Mouse (Mus musculus) left cerebral cortex, postnatal 36 days (tissue): ENCODE results near the gene Opcml. TPM values are rescaled to one million over a fixed set of nuclear protein-coding genes. Genes with fewer than 3 reads are reported as not detected.

Experiments used
- DNase-seq, 2 experiments: peaks; one replicate each; pipeline ENCODE4 v3.0.0; 2021 to 2022; ENCODE audit warnings: low spot score in 2 of 2, mixed read lengths in 1 of 2
- intact Hi-C: fragments of 180-260 bp; cut with DNase I; formaldehyde crosslinking; loops from one replicate; pipeline ENCODE4 v1.15.1; 2025
- total RNA-seq, 2 experiments: library from RNA; stranded (reverse); gene quantifications; 2 replicates each; pipeline ENCODE4 v1.2.3; 2021

Opcml gene
- total RNA-seq, 2 experiments from 2014 or later = 250 to 263 TPM

DNA sequence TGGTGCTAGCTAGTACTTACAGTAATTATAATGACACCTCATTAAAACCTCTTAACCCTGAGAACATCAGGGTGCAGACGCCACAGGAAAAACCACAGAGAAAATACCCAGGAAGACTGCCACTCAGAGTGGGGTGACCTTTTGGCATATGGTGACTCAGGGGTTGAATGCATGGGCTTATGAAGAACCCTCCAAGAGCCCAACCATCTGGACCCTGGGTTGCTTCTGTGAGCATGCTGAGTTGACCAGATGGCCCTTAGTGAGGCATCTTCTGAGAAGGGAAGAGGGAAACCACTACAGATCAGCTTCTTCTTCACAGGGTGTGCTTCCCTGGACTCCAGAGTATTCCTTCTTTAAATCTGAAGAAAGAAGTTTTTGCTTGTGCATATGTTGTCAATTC, 418.1 kb downstream of the Opcml start:
- DNase-seq = no peak
- intact Hi-C loops = no loop called here

DNA sequence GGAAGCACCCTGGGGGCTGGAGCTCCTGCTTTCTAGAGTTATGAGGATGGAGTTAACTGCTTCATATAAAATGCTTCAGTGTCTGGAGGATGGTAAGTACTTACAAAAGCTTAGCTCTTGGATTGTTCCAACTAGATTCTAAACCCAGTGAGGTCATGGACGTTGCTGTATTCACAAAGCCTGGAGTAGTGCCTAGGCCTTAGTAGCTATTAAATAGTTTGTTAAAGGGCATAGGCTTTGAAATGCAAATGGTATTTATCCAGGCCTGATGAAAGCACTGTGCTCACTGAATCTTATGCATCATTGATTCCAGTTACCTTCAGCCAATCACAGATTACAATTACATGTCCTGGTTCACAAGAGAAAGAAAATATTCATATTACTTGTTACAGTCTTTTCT, 421.3 kb downstream of the Opcml start:
- intact Hi-C loops = no loop called here
- DNase-seq = no peak

DNA sequence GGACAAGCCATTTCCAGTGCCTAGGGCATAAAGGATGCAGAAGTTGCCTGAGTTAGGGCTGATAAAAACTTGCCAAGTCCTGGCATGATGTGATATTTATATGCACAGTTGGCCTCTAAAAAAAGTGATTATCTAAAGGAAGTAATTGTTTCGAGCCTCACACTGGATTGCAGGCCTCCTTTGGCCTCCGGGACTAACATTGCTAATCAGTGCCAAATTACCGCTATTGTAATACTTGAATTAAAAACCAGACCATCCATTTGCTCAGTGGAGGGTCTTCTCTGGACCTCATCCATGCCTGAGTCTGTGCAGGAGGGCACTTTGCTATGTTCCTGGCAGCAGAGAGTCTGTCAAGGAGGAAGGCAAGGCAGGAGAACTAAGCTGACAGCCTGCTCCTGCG, 423.3 kb downstream of the Opcml start:
- intact Hi-C loops = no loop called here
- no peak for DNase-seq

DNA sequence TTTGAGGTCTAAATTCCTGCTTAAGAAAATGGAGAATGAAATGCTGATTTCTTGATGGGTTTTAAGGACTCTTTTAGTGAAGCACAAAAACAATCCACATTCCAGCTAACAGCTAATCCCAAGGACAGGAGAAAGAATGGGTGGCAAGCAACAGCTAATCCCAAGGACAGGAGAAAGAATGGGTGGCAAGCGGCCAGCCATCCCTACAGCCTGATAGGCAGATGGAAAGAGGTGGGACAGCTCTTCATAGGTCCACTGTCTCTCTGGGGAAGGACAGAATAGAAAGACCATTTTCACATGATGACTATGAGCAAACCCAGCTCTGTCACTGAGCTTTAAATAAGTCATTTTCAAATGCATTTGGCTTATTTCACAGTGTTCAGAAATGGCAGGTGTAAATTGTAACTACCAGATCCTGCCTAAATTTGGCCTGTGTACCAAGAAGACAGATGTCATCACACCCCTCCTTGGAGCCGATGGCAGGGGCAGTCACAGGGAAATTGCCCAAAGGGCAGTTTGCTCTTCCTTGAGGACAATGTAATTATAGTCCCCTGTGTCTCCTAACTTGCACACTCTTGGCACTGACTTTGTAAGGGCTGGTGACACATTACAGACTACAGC, 427.6 kb downstream of the Opcml start:
- intact Hi-C loops = no loop called here
- DNase-seq = peak in 1 of 2 experiments; percentile 41

DNA sequence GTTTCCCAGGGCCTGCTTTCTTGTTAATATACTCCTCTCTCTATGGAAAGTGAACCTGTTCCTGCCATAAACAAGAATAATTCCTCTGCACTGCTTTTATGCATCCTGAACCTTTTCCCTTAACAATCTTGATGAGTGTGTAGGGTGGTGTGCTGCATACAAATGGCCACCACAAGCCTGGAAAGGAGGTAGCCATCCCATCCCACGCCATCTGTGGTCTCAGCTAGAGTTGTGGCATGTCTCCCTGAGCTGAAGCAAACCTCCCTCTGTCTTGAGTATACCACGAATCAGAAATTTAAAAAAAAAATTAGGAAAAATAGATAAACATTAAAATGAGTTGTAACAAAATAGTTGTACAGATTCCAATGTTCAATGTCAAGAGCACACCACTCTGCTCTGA, 432.2 kb downstream of the Opcml start:
- no peak for DNase-seq
- intact Hi-C loops = no loop called here

DNA sequence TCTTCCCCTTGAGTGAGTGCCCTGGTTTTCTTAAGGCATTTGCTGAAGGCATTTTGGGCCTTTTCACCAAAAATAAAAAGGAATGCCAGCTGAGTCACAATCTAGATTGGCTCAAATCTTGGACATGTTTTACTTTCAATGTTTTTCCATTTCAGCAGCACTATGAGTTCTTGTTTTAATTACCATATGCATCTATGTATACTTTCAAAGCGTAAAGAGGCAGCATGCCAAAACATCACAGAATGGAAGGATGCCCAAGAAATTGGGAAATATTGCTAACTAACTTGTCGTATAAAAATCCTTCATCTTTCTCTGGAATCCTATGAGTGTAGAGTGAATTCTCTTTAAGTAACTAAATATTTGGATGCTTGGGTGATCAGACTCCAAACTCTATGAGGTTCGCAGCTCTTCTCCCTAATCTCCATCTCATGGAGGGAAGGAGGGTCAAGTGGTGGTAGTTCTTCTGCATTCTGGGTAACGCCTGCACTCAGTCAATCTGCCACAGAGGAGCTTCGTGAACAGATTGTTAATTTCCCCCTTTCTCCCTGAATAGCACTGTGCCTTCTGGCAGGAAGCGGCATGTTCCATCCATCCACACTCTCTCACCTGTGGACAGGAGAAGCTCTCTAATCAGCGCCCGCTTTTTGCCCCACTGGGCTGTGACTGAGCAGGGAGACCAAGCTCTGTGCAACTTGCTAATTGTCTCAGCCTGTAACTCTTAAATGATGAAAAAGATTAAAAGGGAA, 435.4 kb downstream of the Opcml start:
- DNase-seq = peak; percentile 38 to 45
- intact Hi-C loops = no loop called here

DNA sequence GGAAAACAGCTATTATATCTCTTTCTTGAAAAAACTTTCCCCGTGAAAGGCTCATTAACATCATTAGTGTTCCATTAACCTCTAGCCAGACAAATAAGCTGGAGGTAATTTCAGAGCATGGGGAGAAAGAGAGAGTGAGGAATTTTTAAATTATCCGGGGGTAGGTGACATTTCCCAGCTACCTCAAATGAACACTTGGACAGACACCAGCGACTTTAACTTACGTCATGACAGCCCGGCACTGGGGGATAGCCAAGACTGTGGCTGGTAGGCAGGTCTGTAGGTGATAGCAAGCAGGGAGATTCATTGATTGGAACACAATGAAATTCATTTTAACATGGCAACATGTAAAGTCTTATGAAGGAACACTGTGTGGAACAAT, 436.0 kb downstream of the Opcml start:
- intact Hi-C loops = no loop called here
- DNase-seq = peak in 1 of 2 experiments; percentile 58

DNA sequence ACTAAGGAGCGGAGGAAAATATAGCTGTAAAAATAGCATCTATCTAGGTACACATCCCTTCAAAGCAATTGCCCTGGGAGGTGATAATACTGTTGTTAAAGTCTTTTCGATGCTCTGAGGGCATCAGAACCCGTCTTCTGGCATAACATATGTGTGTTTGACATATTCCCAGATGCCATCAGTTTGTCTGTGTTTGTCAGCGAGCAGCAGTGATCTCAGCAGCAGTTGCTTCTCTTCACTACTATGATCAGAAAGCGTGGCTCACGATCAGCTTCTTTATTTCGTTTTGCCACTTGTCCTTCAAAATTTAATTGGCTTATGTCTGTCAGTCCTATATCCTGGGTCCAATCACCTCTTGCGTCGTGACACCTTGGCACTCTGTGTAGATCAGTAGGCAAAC, 447.9 kb downstream of the Opcml start:
- intact Hi-C loops = no loop called here
- no peak for DNase-seq

DNA sequence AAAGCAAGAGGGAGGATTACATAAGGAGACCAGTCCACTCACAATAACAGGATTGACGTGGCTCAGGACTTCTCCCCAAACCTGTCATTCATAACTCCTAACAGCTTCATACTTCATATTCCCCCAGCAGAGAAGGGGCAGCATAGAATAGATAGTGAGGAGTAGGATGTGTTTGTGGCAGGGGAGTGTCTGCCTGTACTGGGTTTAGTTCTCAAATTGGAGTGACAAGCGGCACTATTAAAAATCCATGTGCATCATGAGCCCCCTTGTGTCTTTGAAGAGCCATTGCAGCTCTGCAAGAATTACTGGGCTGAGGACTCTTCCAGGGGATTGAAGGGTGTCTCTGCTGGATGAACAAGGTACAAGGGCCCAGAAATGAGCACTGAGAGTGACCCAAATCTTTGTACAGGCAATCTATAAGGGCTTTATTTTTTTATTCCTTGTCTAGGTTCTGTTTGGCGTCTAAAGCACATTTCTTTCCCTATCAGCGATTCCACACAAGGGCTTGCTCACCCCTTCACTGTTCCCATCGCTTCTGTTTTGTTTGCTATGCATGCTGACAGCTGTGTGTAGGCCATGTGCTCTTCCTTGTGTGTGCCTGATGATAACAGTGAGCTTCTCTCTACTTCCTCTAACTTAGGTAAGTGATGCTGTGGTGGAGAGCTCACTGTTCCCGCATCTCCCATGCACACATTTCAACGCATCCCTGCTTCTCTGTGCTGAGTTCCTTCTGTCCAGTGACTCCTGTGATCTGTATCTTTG, 457.3 kb downstream of the Opcml start:
- DNase-seq = peak in 1 of 2 experiments; percentile 36
- intact Hi-C loops = loop anchor here (2.0 kb wide), 1 partner anchor 837 kb away; no protein-coding TSS in a partner anchor

DNA sequence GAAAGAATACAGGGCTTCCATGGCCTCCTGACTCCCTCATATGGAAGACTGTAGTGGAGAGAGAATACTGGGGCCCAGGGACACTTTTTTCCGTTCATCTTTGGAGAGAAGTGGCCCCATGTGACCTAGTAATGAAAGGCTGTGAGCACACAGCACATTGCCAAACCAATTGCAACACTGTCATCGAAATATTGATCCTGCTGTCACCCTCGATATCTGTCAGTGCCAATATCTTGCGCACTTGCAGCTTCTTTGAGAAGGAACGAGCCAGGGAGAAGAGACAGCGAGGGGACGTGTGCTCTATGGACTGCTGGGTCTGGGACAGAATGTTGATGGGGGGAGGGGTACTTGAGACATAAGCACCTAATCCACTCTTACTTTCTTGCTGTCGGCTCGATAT, 460.8 kb downstream of the Opcml start:
- no peak for DNase-seq
- intact Hi-C loops = no loop called here

DNA sequence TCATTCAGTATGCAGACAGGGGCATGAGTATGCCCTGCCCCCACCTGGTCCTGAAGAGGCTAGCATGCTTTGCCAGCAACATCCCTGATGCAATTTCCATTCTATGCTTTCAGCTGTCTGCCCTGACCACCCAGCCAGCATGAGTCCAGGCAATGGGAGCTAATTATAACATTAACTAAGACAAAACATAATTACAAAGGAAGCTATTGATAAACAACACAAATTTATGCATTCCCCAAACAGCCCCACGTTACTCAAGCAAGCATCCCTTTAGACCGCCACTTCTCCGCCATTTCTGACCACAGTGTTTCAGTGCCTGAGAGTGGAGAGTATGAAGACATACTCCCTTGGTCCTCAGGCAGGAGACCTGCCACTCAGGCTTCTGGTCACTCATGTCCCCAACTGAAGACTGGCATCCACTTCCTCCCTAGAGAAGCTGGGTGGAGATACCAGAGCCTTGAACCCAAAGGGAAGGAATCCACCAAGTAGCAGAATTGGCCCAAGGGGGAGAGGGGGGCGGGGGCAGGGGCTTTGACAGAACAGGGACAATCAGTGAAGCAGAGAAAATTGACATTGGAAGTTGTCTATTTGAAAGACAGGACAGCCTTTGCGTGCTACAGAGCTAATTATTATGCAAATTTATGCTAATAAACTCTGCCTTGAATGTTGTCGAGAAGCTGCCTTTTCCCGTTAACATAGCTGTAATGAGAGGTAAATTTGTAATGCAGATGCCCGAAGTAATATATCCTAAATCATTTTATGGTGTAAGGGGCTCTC, 464.7 kb downstream of the Opcml start:
- intact Hi-C loops = no loop called here
- DNase-seq = no peak

DNA sequence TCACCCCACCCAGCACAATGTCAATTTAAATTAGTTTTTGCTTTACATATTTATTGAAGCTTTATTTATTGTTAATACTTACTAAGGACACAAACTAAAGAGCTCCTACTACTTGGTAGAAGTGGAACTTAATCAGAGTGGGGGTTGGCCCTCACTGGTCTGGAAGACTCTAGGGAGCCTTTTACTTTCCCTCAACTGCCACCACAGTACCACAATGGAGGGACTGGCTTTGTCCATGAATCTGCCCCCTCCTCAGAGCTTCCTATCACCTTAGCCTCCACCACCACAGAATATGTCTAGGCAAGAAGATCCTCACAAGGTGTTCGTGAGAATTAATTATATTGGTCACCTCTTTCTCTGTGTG, 465.3 kb downstream of the Opcml start:
- no peak for DNase-seq
- intact Hi-C loops = no loop called here

DNA sequence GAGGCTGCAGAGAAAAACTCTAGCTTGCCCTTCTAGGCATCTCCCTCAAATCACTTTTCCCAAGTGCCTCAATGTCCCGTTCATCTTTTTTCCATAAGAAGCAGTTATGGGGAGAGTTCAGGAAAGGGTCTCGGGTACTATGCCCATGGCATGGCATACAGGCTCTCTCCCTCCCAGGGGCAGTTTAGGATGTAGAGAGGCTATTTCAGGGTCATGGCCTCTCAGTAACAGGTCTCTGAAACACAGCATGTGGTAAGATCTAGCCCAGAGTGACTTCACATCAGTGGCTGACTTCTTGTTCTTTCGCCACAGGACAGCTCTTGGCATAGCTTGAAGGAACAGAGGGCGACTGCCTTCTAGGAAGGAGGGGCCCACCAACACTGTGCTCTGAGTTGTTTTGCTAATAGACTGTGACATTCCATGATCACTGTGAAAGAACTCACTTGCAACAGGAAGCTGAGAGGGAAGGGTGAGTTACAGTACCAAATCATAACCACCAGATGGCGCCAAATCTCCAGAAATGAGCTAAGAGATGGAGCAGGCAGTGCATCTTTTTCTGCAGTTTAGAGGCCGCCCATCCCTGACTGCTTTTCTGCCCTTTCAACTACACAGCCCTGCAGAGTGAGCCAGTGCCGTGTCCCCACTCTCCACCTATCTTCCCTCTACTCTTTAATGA, 470.6 kb downstream of the Opcml start:
- intact Hi-C loops = loop anchor here (5.0 kb wide), 4 partner anchors 66 to 1196 kb away; no protein-coding TSS in a partner anchor
- peak; percentile 67 to 78 for DNase-seq

DNA sequence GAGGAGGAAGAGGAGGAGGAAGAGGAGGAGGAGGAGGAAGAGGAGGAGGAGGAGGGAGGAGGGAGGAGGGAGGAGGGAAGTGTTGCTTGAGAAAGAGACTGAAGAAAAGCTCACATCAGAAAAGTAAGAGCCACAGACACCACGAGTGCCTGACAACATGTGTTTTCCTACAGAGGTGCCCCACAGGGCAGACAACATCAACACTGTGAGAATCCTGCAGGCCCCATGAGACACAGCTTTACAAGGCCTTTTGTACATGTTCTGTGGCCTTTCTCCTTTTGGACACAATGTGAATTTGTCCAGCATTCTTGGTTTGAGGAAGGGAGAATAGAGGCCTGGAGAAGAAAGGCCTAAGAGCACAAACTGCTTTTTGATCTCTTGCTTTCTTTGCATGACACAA, 471.4 kb downstream of the Opcml start:
- no peak for DNase-seq
- intact Hi-C loops = loop anchor here (5.0 kb wide), 4 partner anchors 65 to 1195 kb away; no protein-coding TSS in a partner anchor

DNA sequence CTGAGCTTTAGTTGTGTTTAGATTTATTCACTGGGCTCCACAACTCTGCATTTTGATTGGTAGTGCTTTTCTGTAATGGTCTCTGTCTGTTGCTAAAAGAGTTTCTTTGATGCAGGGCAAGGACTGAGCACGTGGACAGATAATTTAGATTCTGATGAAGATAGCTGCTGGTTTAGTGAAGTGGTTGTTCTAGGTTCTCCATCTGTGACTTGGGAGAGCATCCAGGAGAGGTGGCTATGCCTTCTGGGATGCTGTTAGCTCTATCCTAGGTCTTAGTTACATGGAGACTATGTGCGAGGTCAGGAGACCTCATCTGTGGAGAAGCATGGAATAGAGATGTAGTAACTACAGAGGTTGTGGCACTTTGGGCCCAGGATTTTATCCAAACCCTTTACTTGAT, 472.3 kb downstream of the Opcml start:
- DNase-seq = no peak
- intact Hi-C loops = loop anchor here (5.0 kb wide), 4 partner anchors 64 to 1194 kb away; no protein-coding TSS in a partner anchor

DNA sequence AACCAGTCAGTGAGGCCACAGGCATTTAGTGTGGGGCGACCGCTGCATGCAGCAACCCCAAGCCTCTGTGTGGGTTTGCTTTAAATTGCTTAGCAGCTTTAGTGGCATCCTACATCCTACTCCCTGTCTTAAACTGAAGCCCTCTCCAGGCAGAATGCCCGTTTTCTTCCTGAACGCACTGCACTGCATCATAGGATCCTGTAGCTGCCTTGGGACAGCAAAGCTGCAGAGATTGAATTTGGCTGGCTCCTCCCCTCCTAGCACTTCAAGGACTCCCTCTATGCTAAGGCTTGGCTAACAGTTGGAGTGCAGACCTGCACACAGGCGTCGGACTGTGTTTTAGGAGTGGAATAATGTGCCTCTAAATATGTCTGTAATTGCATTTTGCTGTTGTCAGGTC, 474.2 kb downstream of the Opcml start:
- peak; percentile 50 to 51 for DNase-seq
- intact Hi-C loops = loop anchor here (5.0 kb wide), 4 partner anchors 63 to 1193 kb away; no protein-coding TSS in a partner anchor

DNA sequence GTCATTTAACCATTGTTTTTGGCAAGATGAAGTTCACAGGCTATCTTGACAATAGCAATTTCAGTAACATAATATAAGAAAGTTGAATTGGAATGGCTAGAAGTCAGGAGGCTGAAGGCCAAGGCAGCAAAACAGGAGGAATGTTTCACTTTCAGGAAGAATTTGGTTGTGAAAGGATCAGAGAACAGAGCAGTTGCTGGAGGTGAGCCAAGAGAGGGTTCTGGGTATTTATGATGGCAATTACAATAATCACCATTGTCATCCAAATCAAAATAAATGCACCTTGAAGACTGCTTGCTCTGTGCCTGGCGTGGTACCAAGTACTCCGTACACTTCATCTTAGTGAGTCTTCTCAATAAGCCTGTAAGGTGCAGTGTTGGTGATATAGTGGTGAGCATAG, 483.2 kb downstream of the Opcml start:
- no peak for DNase-seq
- intact Hi-C loops = no loop called here

DNA sequence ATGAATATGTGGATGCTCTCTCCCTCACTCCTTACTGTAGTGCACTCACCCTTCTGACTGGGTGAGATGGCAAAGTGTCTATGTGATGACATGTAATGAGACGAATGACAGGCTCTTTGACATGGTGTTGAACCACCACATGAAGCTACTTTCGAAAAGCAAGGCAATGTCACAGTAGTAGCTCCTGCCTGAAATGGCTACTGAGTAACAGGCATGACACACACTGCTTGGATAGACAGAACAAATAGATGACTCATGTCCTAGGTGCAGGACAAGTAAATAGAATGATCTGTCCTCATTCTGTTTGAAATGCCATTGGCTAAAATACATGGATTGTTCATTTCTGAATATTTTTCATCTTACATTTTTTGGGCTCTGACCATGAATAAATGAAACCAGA, 488.0 kb downstream of the Opcml start:
- intact Hi-C loops = loop anchor here (5.0 kb wide), 1 partner anchor 124 kb away; no protein-coding TSS in a partner anchor
- no peak for DNase-seq

DNA sequence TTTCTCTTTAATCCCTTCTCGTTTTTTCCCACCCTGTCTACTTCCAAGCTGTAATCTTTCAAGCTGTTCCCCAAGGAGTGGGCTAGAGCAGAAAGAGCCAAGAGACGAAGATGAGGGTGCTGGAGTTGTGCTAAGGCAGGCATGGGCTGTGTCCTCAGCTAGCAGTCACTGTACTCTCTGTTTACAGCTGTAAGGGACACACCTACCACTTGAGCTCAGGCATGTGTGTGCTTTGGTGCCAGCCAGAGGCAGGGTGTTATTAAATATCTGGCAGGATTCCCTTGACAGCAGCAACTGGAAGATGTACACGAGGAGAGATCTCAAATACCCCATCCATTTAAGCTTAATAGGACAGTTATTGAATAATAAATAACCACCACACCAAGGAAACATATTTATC, 490.4 kb downstream of the Opcml start:
- DNase-seq = no peak
- intact Hi-C loops = no loop called here
